Mouse (Mus musculus) heart, embryonic 10.5 days (tissue): ENCODE results near the gene Tnfrsf23. TPM values are rescaled to one million over a fixed set of nuclear protein-coding genes. Genes with fewer than 3 reads are reported as not detected.

Experiments used
- DNase-seq: peaks from one replicate; pipeline ENCODE4 v3.0.0-alpha.2; 2017; ENCODE audit warnings: low spot score
- H3K27ac ChIP-seq: fragments of 300-500 bp; sonication (generic); 2 replicates; pipeline ENCODE4 v1.5.1; 2016; ENCODE audit warnings: mild to moderate bottlenecking
- H3K27me3 ChIP-seq: fragments of 300-500 bp; sonication (generic); 2 replicates; pipeline ENCODE4 v1.6.1; 2016; ENCODE audit warnings: mild to moderate bottlenecking; ENCODE audit not compliant: poor library complexity, insufficient read depth, severe bottlenecking
- H3K36me3 ChIP-seq: fragments of 300-500 bp; sonication (generic); 2 replicates; pipeline ENCODE4 v1.6.1; 2016; ENCODE audit warnings: mild to moderate bottlenecking, moderate library complexity
- H3K4me1 ChIP-seq: fragments of 300-500 bp; sonication (generic); 2 replicates; pipeline ENCODE4 v1.6.1; 2016; ENCODE audit warnings: mild to moderate bottlenecking
- H3K4me3 ChIP-seq: fragments of 300-500 bp; sonication (generic); 2 replicates; pipeline ENCODE4 v1.5.1; 2016; ENCODE audit warnings: mild to moderate bottlenecking, moderate library complexity
- H3K9me3 ChIP-seq: fragments of 300-500 bp; sonication (generic); 2 replicates; pipeline ENCODE4 v1.6.1; 2016; ENCODE audit warnings: mild to moderate bottlenecking, moderate library complexity
- WGBS: fragments of 180-500 bp; shearing (Covaris S2); methylation state at CpG from one replicate; pipeline ENCODE4 v1.1.7; 2016; 5-methylcytosine and 5-hydroxymethylcytosine counted together
- polyA plus RNA-seq: library from polyadenylated mRNA; unstranded; fragments of >200 nt; fragmentation: Nextera tagmentation; extraction: Ambion mirVana; gene quantifications from 2 replicates; pipeline ENCODE4 v1.2.1, GENCODE M21; 2016

The Tnfrsf23 gene
- polyA plus RNA-seq, 1 experiment from 2014 or later, result 1.2 TPM

DNA sequence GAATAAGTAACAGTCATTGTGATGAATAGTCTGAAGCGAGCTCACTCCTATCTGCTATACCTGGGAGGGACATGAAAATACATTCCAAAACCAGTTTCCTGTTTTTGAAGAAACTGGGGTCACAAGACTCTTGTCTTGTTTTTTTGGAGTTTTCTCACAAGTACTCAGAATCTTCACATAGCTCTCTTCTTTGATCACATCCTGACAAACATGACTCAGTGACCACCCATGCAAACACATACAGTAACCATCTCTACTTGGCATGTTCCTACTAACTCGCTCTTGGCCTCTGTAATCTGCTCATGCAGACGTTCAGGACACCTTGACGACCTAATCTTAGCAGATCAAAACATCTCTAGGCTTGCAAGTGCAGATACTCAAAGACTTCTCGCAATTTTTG lies 60.5 kb downstream of the Tnfrsf23 start:
- Histone ChIP-seq H3K4me3 (no peak overlapping the region), H3K36me3 (no peaks in the 10 kb centered on the region), H3K4me1 (no peaks in the 10 kb centered on the region), H3K9me3 (no peaks in the 10 kb centered on the region), H3K27ac (no peak overlapping the region), H3K27me3 (no peaks in the 10 kb centered on the region)
- whole genome bisulfite sequencing, result 59% methylated on average over 5 of the region's 5 CpGs
- no peak for DNase-seq

- Histone ChIP-seq H3K36me3 (no peaks in the 10 kb centered on the region), H3K9me3 (no peaks in the 10 kb centered on the region), H3K4me1 (no peaks in the 10 kb centered on the region), H3K27me3 (no peaks in the 10 kb centered on the region), H3K27ac (no peak overlapping the region), H3K4me3 (no peak overlapping the region)
- WGBS, result 71% methylated on average over 3 of the region's 3 CpGs
- DNase-seq, result no peak
These were observed 61.1 kb downstream of the Tnfrsf23 start for GRCm38 (mm10) chr7:143624561-143624960.

DNA sequence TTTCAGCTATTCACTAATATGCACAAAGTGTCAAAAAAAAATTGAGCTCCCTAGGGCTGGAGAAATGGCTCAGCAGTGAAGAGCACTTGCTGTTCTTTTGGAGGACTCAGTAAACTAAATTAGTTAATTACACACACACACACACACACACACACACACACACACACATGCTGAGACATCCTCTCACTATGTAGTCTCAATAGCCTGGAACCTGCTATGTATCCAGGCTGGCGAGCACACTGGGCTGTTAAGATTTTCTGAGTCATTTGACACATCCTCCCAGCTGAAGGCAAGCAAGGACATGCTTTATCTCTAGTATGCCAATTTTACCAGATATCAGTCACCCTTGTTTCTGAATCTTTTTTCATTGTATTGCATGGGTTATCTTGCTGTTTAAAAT lies 64.7 kb downstream of the Tnfrsf23 start:
- whole genome bisulfite sequencing, result 54% methylated on average over 1 of the region's 1 CpGs
- Histone ChIP-seq H3K4me3 (no peak overlapping the region), H3K36me3 (no peaks in the 10 kb centered on the region), H3K9me3 (no peaks in the 10 kb centered on the region), H3K27me3 (no peaks in the 10 kb centered on the region), H3K27ac (no peak overlapping the region), H3K4me1 (no peaks in the 10 kb centered on the region)
- no peak for DNase-seq

Other genes with a start within 250 kb of the Tnfrsf23 start
- 1,495 and 1,694 TPM in 2 replicates for gene Cdkn1c, start 224.8 kb downstream of the Tnfrsf23 start, polyA plus RNA-seq
- 0.54 and 1.3 TPM in 2 replicates for gene Slc22a18, start 212.1 kb downstream of the Tnfrsf23 start, polyA plus RNA-seq
- gene Phlda2, start 182.7 kb downstream of the Tnfrsf23 start, polyA plus RNA-seq, result 2.9 and 9.8 TPM in 2 replicates
- gene Nap1l4, start 136.8 kb downstream of the Tnfrsf23 start, polyA plus RNA-seq, result 291 and 318 TPM in 2 replicates
- gene Cars, start 85.8 kb downstream of the Tnfrsf23 start, polyA plus RNA-seq, result 41.7 and 58.0 TPM in 2 replicates
- 0.49 and 0.73 TPM in 2 replicates for gene Tnfrsf26, start 57.1 kb downstream of the Tnfrsf23 start, polyA plus RNA-seq
- 2.6 and 2.9 TPM in 2 replicates for gene Tnfrsf22, start 36.2 kb downstream of the Tnfrsf23 start, polyA plus RNA-seq
- gene Osbpl5, start 71.1 kb upstream of the Tnfrsf23 start, polyA plus RNA-seq, result 19.0 and 29.2 TPM in 2 replicates
- 0.15 TPM in 1 of 2 replicates, not detected in the other for gene Mrgprg, start 81.1 kb upstream of the Tnfrsf23 start, polyA plus RNA-seq
- gene Mrgpre, start 98.6 kb upstream of the Tnfrsf23 start, polyA plus RNA-seq, result 1.9 and 2.2 TPM in 2 replicates
- gene Nadsyn1, start 137.0 kb upstream of the Tnfrsf23 start, polyA plus RNA-seq, result 8.2 and 9.0 TPM in 2 replicates
- 44.3 and 47.7 TPM in 2 replicates for gene Dhcr7, start 137.3 kb upstream of the Tnfrsf23 start, polyA plus RNA-seq
- not detected in 2 replicates for gene Gm498, start 181.0 kb upstream of the Tnfrsf23 start, polyA plus RNA-seq